Mouse (Mus musculus) lung, embryonic 16.5 days (tissue): Measurements from ENCODE around the gene Zbbx. TPM values are rescaled to one million over a fixed set of nuclear protein-coding genes. Genes with fewer than 3 reads are reported as not detected.
A peak's percentile ranks its signal among the peaks of the same experiment; 100 is the strongest.

Source experiments
- ATAC-seq: fragments of 200-750 bp; cut with Nextera tagmentation; 2 replicates; pipeline ENCODE4 v1.8.0; 2017; ENCODE audit warnings: low read depth, mild to moderate bottlenecking, moderate library complexity
- H3K27ac ChIP-seq: fragments of 300-500 bp; sonication (generic); 2 replicates; pipeline ENCODE4 v1.5.1; 2014; ENCODE audit warnings: mild to moderate bottlenecking, control low read depth, low read length
- H3K27me3 ChIP-seq: fragments of 300-500 bp; sonication (generic); 2 replicates; pipeline ENCODE4 v1.6.1; 2014; ENCODE audit warnings: low read depth, low read length, mixed read lengths; ENCODE audit not compliant: control insufficient read depth, insufficient read depth
- H3K36me3 ChIP-seq: fragments of 300-500 bp; sonication (generic); 2 replicates; pipeline ENCODE4 v1.6.1; 2014; ENCODE audit warnings: low read length; ENCODE audit not compliant: control insufficient read depth, insufficient read depth
- H3K4me1 ChIP-seq: fragments of 300-500 bp; sonication (generic); replicated peaks from 2 replicates; pipeline ENCODE4 v1.6.1; 2014; ENCODE audit warnings: low read length, mixed read lengths; ENCODE audit not compliant: control insufficient read depth, insufficient read depth
- H3K4me2 ChIP-seq: fragments of 300-500 bp; sonication (generic); 2 replicates; pipeline ENCODE4 v1.6.1; 2014; ENCODE audit warnings: low read depth, low read length, control low read depth
- H3K4me3 ChIP-seq: fragments of 300-500 bp; sonication (generic); 2 replicates; pipeline ENCODE4 v1.5.1; 2014; ENCODE audit warnings: mild to moderate bottlenecking, low read length, control low read depth
- H3K9ac ChIP-seq: fragments of 300-500 bp; sonication (generic); 2 replicates; pipeline ENCODE4 v1.6.1; 2014; ENCODE audit warnings: low read length, control low read depth
- H3K9me3 ChIP-seq: fragments of 300-500 bp; sonication (generic); 2 replicates; pipeline ENCODE4 v1.6.1; 2016; ENCODE audit warnings: low read length; ENCODE audit not compliant: control insufficient read depth
- WGBS: fragments of 180-500 bp; shearing (Covaris S2); extraction: QIAGEN DNeasy Blood & Tissue Kit; methylation state at CpG from one replicate; pipeline ENCODE4 v1.1.7; 2014; 5-methylcytosine and 5-hydroxymethylcytosine counted together
- polyA plus RNA-seq: library from polyadenylated mRNA; unstranded; fragments of >200 nt; fragmentation: Nextera tagmentation; extraction: Ambion mirVana; gene quantifications from 2 replicates; pipeline ENCODE4 v1.2.1, GENCODE M21; 2015

Zbbx gene
- polyA plus RNA-seq: 1.7 and 1.8 TPM in 2 replicates

DNA sequence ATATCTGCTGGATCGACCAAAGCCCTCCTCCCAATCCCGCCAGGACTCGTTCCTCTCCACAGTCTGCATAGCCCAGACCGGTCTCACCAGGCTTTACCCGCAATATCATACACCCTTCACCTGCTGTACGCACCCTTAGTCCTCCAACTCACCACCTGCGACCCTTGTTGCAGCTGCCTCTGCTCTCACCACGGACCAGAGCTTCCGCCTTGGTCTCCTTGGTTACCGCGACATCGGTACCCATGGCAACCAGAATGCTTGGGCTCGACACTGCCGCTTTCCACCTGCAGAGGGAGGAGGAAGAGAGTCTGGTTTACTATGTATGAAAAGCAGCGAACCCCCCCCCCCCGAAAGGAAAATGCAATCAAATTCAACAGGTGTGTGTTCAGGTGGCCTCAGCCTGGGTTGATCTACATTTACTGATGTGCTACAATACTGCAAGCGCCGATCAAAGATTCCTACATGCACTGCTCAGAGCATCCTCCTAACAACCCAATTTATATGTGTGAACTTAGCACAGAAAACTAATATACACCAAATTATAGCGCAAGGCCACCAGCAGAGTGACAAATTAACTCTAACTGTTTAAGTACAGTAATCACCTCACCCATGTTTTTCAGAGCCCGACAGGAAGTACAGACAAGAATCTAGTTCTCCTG is at the start of gene Zbbx:
Gene Zbbx, minus strand, starts transcription at position 197 of the 659 bp plus-strand sequence.
- no peaks in the 10 kb centered on the region for H3K4me1 ChIP-seq
- H3K9ac ChIP-seq: no peak within 1 kb of the TSS
- peak; percentile 68 for ATAC-seq
- H3K27ac ChIP-seq: no peak within 1 kb of the TSS
- peak within 1 kb of the TSS; percentile 45 for H3K4me2 ChIP-seq
- H3K36me3 ChIP-seq: no peaks in the 10 kb centered on the region
- no peaks in the 10 kb centered on the region for H3K27me3 ChIP-seq
- peak within 1 kb of the TSS; percentile 24; the same call in 1 of the 2 replicates for H3K4me3 ChIP-seq
- 16% methylated on average over 20 of the region's 20 CpGs for WGBS
- no peaks in the 10 kb centered on the region for H3K9me3 ChIP-seq

DNA sequence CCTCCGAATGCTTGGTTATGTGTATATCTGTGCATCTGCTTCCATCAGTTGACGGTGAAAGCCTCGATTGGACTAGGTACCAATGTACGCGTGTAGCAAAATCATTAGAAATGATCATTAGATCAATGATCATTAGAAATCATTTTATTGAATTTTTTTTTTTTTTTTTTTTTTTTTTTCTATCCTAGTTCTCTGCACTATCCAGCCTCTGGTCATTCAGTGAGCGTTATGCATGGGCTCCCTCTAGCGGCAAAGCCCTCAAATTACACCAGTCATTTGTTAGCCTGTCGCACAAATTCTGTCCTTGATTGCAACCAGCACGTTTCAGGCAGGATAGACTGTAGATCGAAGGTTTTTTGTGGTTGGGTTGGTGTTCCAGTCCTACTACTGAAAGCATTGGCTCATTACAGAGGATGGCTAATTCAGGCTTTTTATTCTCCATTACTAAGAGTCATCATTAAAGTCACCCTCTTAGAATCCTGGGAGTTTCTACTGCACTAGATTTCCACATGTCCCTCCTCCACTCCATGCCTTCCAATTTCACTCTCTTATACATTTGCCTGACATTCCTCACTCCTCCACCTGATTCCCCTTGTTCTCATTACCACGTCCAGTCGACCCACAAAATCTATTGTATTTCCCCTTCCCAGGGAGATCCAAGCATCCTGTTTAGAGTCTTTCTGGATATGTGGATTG is 38.1 kb upstream of the Zbbx start:
- Histone ChIP-seq H3K9me3 (no peaks in the 10 kb centered on the region), H3K9ac (no peak overlapping the region), H3K27ac (no peak overlapping the region), H3K27me3 (no peaks in the 10 kb centered on the region), H3K4me1 (no peaks in the 10 kb centered on the region), H3K4me3 (no peak overlapping the region), H3K36me3 (no peaks in the 10 kb centered on the region), H3K4me2 (no peak overlapping the region)
- WGBS: 34% methylated on average over 12 of the region's 12 CpGs
- no peak for ATAC-seq

DNA sequence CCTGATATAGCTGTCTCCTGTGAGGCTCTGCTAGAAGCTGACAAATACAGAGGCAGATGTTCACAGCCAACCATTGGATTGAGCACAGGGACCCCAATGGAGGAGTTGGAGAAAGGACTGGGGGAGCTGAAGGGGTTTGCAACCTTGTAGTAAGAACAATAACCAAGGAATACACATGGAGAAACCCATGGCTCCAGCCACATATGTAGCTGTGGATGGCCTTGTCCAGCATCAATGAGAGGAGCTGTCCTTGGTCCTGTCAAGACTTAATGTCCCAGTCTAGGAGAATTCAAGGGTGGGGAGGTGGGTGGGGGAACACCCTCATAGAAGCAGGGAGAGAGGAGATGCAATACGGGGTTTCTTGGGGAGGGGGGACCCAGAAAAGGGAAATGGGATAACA is 17.8 kb upstream of the Zbbx start:
- H3K27ac ChIP-seq: no peak overlapping the region
- no peaks in the 10 kb centered on the region for H3K9me3 ChIP-seq
- no peak overlapping the region for H3K4me2 ChIP-seq
- WGBS: 71% methylated on average over 1 of the region's 1 CpGs
- no peaks in the 10 kb centered on the region for H3K27me3 ChIP-seq
- no peak overlapping the region for H3K9ac ChIP-seq
- no peak overlapping the region for H3K4me3 ChIP-seq
- H3K36me3 ChIP-seq: no peaks in the 10 kb centered on the region
- H3K4me1 ChIP-seq: no peaks in the 10 kb centered on the region
- ATAC-seq: no peak

DNA sequence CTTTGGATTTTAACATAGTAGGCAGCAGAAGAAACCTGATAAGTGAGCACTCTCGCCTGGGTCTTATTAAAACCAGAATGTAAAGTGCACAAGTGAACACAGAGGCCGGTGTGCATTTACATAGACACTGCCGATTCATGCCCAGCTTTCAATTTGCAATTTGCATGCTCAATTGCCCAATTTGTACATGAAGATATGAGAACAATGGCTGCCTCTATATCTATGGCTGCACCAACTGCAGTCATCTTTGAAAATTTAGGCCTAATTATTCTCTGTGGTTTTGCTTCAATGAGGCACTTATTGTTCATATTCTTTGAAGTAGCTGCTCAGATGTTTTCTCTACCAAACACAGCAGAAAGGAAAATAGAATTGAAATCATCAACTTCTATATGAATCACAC is 23.0 kb downstream of the Zbbx start:
- Histone ChIP-seq H3K27ac (no peak overlapping the region), H3K27me3 (no peaks in the 10 kb centered on the region), H3K4me3 (no peak overlapping the region), H3K9ac (no peak overlapping the region), H3K4me2 (no peak overlapping the region), H3K9me3 (no peaks in the 10 kb centered on the region), H3K36me3 (no peaks in the 10 kb centered on the region), H3K4me1 (no peaks in the 10 kb centered on the region)
- ATAC-seq: no peak
- 79% methylated on average over 3 of the region's 3 CpGs for WGBS

DNA sequence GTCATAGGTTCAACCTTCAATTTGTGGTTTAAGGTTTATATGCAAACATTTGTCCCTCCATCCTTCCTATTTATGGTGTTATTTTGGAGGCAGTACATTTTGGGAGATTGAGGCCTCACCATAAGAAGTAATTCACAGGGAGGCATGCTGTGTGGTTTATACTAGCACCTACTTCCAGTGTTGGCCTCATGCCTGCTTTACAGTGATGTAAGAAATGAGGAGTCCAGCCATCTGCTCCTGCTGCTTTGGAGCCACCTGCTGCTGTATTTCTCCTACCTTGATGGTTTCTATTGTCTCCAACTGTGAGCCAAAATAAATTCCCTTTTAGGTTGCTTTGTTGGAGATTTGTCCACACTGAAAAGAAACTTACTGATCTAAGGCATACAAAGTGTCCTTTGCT is 60.0 kb downstream of the Zbbx start:
- Histone ChIP-seq H3K27ac (no peak overlapping the region), H3K9ac (no peak overlapping the region), H3K4me3 (no peak overlapping the region), H3K27me3 (no peaks in the 10 kb centered on the region), H3K4me2 (no peak overlapping the region), H3K36me3 (no peaks in the 10 kb centered on the region), H3K4me1 (no peaks in the 10 kb centered on the region), H3K9me3 (no peaks in the 10 kb centered on the region)
- ATAC-seq: no peak

DNA sequence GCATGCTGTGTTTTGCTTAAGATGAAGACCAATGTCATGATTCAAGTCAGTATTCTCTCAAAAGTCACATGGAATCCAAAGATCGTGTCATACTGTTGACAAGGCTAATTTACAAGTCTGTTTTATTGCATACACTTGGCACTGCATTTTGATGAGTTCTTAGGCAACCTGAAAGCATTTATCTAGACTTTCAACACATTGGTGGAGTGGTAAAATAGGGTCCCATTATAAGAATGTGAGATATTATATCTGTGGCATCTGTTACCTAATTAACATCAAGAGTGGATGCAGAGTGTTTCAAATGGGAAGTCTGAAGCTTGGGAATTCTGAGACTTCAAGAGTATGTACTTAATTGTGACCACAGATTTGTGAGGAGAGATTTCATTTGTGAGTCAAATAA is 79.1 kb downstream of the Zbbx start:
- WGBS: 58% methylated on average over 1 of the region's 1 CpGs
- no peaks in the 10 kb centered on the region for H3K36me3 ChIP-seq
- H3K27me3 ChIP-seq: no peaks in the 10 kb centered on the region
- H3K4me2 ChIP-seq: no peak overlapping the region
- no peaks in the 10 kb centered on the region for H3K4me1 ChIP-seq
- no peak overlapping the region for H3K27ac ChIP-seq
- H3K4me3 ChIP-seq: no peak overlapping the region
- no peak for ATAC-seq
- no peak overlapping the region for H3K9ac ChIP-seq
- no peaks in the 10 kb centered on the region for H3K9me3 ChIP-seq

DNA sequence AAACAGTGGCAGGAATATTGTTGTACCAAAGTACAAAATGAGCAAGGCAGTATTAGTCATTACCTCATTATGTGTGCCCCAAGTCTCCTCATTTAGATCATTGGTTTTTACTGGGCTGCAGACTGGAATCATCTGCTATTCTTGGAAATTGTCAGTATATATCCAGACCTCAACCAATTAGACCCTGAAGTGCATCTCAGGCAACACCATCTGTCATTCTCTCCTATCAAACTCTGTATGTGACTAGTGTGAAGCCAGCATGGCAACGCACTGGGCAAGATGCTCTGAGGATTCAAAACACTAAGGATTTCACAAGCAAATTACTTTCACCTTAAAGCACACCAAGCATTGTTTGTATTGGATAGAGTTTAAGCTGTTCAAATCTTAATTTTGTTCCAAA is 85.9 kb downstream of the Zbbx start:
- Histone ChIP-seq H3K9ac (no peak overlapping the region), H3K36me3 (no peaks in the 10 kb centered on the region), H3K9me3 (no peaks in the 10 kb centered on the region), H3K4me3 (no peak overlapping the region), H3K27ac (no peak overlapping the region), H3K4me2 (no peak overlapping the region), H3K4me1 (no peaks in the 10 kb centered on the region), H3K27me3 (no peaks in the 10 kb centered on the region)
- ATAC-seq: no peak
- 67% methylated on average over 1 of the region's 1 CpGs for WGBS

DNA sequence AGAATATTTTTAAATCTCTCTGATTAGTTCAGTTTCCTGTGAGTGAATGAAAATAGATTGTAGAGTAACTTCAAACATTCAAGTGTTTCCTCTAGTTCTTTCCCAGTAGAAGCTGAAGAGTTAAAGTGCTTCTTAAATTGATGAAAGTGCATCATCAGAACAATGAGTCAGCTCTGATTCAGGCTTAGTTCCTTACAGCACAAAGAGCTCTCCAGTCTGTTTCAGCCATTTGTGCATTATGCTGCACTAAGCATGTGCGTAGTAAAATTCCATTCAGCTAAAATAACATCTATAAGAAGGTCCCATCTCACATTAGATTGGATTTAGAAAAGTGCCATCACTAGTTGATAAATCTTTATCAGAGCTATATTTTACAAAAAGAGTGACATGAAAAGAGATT is 155.1 kb downstream of the Zbbx start:
- Histone ChIP-seq H3K4me1 (no peaks in the 10 kb centered on the region), H3K27me3 (no peaks in the 10 kb centered on the region), H3K4me3 (no peak overlapping the region), H3K9ac (no peak overlapping the region), H3K9me3 (no peaks in the 10 kb centered on the region), H3K4me2 (no peak overlapping the region), H3K36me3 (no peaks in the 10 kb centered on the region), H3K27ac (no peak overlapping the region)
- no peak for ATAC-seq
- WGBS: 77% methylated on average over 1 of the region's 1 CpGs
